Mouse (Mus musculus) retina, embryonic 14.5 days (tissue): ENCODE measurements around the gene Tfb1m.
A peak's percentile ranks its signal among the peaks of the same experiment; 100 is the strongest.

Experiments used
- DNase-seq: peaks from one replicate; pipeline ENCODE4 v3.0.0-alpha.2; 2015; ENCODE audit warnings: low spot score

The Tfb1m gene

DNA sequence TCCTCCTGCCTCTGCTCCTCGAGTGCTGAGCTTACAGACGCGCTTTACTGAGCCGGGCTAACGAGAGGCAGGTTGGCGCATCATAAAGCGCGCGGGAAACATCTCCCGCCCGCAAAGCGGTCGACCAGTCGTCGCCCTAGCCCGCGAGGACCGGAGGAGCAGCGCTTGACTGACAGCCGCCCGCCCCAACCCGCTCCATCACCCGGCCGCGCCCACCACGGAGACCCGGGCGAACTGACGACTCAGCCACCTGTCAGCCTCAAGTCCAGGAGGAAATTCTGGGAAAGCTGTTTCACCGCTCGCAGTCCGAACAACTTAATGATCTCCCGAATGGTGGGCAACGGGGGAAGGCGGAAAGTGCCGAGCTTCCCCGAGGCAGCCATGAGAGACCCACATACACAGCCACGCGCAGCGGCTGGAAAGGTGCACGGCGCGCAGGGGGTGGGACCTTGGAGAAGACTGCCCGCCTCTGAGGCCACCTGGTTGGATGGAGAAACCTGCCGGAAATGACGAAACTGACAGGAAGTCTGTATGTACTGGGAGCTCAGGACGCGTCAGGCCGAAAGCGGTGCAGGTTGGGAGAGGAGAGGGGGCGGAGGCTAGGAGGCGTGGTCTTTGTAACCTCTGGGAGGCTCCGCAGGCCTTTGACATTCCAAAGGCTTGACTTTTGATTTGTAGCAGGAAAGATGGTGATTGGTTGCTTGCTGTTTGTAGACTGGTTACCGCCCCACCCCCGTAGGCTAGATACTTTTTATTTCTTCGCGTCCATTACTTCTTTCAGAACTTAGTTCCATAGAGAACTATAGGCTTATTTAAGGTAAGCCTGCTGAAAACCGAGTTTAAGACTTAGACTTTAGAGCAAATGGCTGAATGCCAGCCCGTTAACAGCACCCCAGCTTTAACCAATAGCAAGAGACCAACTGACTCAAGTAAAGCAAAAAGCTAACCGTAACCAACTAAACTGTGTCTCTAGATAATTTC lies at the start of gene Tfb1m:
Tfb1m (minus strand) TSS at position 451 of the 981 bp plus-strand sequence.
- DNase-seq: peak; percentile 98

- DNase-seq: no peak
Observed at GRCm38 (mm10) chr17:3602954-3603672, 45.5 kb upstream of the Tfb1m start.

DNA sequence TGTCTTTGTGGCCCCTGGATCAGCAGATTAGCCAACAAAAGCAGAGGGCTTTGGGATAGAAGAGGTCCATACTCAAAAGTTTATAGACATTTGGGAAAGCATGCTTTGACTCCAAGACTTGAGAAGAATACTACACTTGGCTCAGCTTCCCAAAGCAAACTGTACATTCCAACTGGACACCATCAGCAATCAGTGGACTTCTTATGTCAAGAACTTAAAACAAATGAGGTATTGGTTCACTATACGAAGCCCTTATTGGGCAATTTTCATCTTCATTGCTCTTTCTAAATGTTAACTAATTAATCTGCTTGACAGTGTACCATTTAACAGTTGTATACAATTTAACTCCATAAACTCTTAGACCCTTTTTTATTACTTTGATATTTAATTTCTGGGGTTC lies 40.8 kb upstream of the Tfb1m start:
- no peak for DNase-seq

DNA sequence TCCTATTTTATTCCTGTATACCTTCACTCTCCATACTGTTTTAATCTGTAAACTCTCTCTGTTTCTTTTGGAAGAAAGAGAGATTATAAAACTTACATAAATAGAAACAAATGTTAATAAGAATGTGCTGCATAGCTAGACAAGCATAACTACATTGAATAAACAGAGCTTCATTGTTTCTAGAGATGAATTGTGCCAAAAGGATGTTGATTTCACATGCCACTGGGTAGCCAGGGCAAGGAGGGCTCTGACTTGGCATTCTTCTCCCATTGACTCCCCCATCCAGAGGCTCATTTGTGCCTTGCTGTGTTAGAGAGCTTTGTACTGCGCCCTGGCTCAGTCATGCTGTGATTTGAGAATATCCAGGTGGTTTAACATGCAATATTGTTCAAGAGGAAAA lies 40.3 kb upstream of the Tfb1m start:
- no peak for DNase-seq

DNA sequence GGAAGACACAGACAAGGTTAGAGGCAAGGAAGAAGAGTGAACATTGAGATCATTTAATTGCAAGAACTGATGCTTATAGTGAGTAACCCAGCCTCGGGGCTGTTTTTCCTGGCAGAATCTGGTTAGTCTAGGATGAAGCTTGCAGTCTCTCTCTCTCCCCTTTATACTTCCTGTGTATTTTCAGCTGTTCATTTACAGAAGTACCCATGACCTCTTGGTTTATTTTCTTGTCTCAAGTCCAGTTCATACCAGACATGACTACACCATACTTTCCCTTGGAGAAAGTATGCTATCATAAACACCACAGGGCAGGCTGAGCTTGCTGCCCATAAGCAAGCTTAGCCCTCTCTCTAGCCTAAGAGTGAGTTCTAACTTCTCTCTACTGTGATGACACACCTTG lies 39.5 kb upstream of the Tfb1m start:
- no peak for DNase-seq

GRCm38 (mm10) chr17:3570876-3571275 lies 13.3 kb upstream of the Tfb1m start:
- peak; percentile 89 for DNase-seq

DNA sequence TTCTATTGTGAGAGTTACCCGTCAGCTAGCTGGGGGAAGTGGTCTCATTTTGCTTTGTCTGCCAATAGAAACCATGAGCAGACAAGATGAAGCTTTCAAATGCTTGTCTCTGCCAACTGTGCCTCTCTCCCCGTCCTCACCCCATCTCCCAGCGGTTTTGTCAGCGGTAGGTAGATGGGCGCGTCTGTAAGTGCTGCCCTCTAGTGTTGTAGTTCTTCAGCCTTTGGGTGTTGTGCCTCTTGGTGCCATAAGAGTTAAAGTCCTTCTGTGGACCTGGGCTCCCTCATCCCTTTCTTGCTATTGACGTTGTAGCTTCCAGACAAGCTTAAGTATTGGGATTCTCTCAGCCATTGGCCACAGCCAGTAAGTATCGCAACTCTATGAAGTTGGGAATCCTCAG lies 4.8 kb upstream of the Tfb1m start:
- no peak for DNase-seq

GRCm38 (mm10) chr17:3560534-3560933 lies 3.0 kb upstream of the Tfb1m start:
- peak; percentile 20 for DNase-seq

DNA sequence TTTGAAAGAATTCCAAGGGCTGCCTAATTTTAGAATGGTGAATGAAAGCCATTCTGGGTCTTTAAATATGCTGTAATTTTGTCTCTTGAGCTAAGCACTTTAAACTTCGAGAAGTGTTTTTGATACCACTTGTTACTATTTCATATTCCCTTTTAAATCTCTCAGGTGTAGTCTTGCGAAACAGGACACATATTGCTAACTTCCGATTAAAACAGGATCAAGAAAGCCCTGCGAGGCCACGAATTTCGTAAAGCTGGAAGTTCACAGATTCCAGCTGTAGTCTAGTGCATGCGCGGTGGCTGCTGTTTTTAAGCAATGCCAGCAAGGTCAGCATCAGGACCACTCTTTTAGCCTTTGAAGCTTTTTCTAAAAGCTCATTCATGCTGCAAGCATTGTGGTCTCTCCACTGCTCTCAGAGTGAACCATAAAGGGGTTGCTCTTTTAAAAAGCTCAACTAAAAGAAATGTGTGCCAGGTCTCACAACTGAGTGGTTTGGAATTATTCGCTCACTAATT lies 832 bp upstream of the Tfb1m start:
- DNase-seq: no peak

DNA sequence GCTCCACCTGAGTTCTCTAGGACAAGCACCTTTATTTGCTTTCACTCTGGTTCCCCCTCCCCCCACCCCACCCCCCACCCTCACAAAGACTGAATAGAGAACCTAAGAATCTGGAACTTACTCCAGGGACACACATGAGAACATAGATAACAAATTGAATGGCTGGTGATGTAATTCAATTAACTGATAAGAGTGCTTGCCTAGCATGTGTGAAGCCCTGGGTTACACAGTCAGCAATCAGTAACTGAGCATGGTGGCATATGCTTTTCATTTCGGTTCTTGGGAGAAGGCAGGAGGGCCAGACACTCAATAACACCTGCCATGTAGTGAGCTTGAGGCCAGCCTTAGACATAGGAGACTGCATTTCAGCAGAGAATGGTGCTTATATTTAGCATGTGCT lies 1.3 kb downstream of the Tfb1m start:
- DNase-seq: no peak

DNA sequence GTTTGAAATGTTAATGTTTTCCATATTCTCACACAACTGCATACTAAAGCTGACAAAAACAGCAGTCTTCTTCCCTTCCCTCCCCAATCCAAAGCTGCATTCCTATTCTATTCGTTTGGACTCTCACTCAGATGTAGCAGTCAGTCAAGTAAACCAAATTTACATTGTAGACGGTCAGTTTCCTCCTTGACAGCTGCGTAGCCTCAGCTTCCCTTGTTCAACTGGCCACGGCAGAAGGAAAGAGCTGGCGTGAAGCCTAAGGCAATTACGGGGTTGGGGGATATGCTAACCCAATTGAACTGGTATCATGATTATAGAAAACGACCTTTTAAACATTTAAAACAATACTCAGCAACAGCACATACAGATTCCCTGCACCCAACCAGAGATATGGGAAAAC lies 9.9 kb downstream of the Tfb1m start:
- no peak for DNase-seq

DNA sequence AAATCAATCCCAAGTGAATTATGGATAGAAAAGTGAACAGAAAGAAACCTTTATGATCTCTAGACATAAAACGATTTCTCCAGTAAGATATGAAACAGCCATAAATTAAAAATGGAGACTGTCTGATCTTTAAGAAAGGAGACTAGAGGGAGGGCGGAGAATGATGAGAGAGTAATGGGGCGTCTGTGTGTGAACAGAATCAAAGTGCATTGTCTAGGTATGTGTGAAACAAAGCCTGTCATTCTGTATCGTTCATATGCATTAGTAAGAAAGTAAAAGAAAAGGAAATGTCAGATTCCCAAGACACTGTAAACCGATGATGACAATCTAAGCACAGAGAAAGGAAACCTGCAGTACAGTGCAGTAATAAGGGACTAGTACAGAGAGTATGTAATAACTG lies 16.5 kb downstream of the Tfb1m start:
- no peak for DNase-seq

DNA sequence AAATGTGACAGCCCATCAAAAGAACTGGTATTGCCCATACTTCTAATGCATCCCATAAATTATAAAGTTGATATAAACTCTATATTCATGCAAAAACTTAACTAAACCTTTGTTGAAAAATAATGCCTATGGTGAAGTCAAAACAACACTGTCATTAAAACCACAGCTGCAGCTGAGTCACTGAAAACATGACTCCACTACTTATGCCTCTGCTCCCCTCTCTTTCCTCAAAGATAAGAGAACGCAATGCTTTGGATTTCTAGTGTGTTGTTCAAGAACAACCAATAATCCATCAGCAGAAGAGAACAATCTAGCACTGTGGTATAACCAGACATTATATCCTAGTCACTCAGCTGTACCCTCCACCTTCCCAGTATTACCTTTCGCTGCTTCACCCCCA lies 17.3 kb downstream of the Tfb1m start:
- DNase-seq: no peak

DNA sequence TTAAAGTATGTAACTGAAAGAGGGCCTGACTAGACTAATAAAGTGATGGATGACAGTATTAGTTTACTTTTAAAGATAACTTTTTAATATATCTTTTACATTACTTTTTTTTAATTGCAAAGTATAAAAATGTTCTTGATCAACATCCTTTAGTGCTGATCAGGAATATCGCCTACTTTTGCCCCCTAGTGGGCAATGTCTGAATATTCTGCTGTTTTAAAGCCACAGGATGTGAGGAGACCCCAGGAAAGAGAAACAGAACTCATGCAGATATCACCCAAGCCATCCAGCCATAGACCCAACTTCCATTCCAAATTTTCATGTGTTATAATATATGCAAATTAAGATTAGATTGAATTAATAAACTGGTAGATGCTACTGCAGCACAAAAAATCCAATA lies 24.2 kb downstream of the Tfb1m start:
- DNase-seq: peak; percentile 76

- no peak for DNase-seq
Observed at GRCm38 (mm10) chr17:3532254-3532653, 25.3 kb downstream of the Tfb1m start, which contains the start of gene Cldn20. TSS of gene Cldn20 (plus strand) at chr17:3532554.

GRCm38 (mm10) chr17:3531641-3532040 lies 25.9 kb downstream of the Tfb1m start:
- DNase-seq: no peak

GRCm38 (mm10) chr17:3530549-3530948 lies 27.0 kb downstream of the Tfb1m start:
- no peak for DNase-seq

DNA sequence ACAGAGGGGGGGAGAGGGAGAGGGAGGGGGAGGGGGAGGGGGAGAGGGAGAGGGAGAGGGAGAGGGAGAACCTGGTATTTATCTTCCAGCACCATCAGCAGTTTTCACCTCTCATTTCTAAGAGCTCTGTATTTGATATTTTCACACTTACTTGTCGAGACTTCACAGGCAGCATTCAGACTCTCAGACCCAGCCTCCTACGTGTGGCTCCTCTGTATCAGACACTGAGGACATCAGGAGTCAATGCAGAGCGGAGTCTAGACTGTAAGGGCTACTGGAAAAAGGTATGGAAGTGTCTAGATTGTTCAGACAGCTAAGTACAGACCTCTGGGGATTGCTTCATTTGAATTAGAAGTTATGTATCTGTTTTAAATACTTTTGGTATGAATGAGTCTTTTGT lies 28.1 kb downstream of the Tfb1m start:
- DNase-seq: no peak

DNA sequence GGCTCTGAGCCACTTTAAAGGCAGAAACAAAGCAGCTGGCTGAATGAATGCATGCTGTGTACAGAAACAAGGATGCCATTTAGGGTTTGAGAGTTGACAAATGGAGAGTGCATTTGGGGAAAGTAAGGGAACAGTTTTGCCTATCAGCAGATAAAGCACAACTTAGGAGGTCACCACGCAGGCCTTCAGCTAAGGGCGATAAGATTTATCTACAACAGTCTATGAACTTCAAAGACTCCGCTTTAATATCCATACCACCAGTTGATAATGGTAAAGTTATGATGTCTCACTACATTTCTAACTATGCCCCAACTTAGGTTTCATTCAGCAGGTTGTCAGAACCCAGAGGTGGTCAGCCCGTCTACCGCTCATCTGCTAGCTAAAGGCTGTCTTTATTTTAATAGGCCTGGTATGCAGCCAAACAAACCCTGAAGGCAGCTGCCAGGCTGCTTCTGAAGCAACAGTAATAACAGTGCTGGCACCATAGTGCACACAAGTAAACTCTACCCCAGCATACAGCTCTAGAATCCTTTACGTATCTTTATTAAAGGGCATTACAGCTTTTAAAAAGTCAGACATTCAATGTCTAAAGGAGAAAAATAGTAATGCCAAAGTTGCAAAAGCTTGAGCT lies 29.6 kb downstream of the Tfb1m start:
- DNase-seq: no peak

DNA sequence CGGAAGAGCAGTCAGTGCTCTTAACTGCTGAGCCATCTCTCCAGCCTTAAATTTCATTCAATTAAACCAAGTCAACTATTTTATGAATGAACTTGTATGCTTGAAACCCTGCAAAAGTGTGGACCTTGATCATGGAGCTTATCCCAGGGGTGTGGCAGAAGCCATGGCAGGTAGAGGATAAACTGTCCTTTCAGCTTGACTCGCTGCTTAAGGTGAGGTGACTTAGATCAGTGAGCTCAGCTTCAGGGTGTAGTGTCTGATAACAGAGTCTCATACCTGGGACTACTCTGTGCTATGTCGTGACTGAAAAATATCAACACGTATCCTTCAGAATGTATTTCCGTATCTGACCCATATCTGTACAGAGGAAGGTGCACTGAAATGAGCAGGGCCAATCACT lies 37.2 kb downstream of the Tfb1m start:
- DNase-seq: no peak

GRCm38 (mm10) chr17:3516406-3516805 lies 41.2 kb downstream of the Tfb1m start:
- DNase-seq: no peak

DNA sequence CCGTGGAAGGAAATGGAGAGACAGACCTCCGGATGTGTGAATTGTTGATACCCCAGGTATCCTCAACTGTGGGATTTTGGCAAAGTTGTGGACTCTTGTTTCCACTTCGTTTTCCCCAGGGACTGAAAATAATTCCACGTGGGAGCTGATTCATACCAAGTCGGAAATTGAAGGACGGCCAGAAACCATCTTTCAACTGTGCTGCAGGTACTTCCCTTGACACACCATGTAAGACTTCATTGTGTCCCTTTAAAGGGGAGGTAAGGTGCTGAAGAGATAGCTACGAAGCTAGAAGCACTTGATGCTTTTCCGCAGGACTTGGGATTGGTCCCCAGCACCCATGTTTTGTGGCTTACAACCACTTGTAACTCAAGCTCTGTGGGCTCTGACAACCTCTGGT lies 41.7 kb downstream of the Tfb1m start:
- DNase-seq: no peak
